Mouse (Mus musculus) brain, embryonic 14.5 days (tissue): Measurements from ENCODE around the gene Rnf166.

Experiments used
- CTCF ChIP-seq: fragments of 200-500 bp; IDR thresholded peaks from 2 replicates; pipeline ENCODE4 v1.5.1; 2012; ENCODE audit warnings: inconsistent platforms, mild to moderate bottlenecking, moderate library complexity, borderline replicate concordance; ENCODE audit not compliant: insufficient read depth, insufficient read length; ENCODE audit errors: extremely low read depth
- POLR2A ChIP-seq: fragments of 200-500 bp; IDR thresholded peaks from 2 replicates; pipeline ENCODE4 v1.6.1; 2012; ENCODE audit warnings: mild to moderate bottlenecking, inconsistent platforms, borderline replicate concordance; ENCODE audit not compliant: poor library complexity, insufficient read depth, insufficient read length, severe bottlenecking; ENCODE audit errors: extremely low read depth

DNA sequence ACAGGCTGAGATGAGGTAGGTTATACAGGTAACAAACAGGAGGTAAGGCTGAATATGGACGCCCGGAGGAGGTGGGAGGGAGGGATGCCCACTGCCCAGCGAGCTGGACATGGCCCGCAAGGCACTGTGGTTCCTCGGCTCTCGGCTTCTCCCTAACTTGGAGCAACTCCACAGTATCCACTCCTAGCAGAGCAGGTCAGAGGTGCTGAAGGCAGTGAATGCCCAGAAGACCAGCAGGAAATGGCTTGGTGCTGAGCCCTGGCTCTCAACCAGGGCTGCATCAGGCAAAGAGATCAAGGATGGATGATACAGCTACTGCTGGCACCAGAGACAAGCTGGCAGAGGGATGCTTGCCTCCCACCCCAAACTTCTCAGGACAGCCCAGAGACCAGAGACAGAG lies 48.6 kb upstream of the Rnf166 start:
- TF ChIP-seq CTCF, result no peak
- TF ChIP-seq POLR2A, result no peak
